Mouse (Mus musculus) T-helper 2 cell (primary cell): ENCODE data around the gene Fmo3.

Experiments used
- in situ Hi-C: fragments of 300-600 bp; cut with MboI, MseI; formaldehyde crosslinking; loops from one replicate; pipeline ENCODE4 v1.15.1; 2025; ENCODE audit warnings: high pct_unique_total_duplicates

Gene Fmo3

GRCm38 (mm10) chr1:162984428-162984827 is at the start of gene Fmo3:
Gene Fmo3, minus strand, starts transcription at chr1:162984528.
- in situ Hi-C loops = no loop called here

GRCm38 (mm10) chr1:163023075-163023474 is 38.7 kb upstream of the Fmo3 start:
- in situ Hi-C loops = no loop called here

DNA sequence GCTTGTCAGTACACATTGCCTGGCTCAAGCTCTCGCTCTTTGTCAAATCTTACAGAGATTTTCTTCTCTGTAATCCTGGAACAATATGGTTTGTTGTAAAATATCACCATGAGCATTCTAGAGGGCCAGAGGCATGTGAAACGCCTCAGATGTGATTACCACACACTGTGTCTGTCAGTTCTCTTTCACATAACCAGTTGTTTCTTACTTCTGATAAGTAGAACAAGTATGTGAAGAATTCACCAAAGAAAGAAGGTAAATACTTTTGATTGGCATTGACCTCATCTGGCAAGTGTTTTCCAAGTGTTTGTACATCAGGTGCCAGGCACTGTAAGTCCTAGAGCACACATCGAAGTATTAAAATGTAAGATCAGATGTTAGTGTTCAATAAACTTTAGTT is 24.9 kb upstream of the Fmo3 start:
- in situ Hi-C loops = no loop called here

- in situ Hi-C loops = no loop called here
Observed at GRCm38 (mm10) chr1:163003496-163003895, 19.2 kb upstream of the Fmo3 start.

- in situ Hi-C loops = no loop called here
Observed at GRCm38 (mm10) chr1:163001271-163001829, 17.0 kb upstream of the Fmo3 start.

GRCm38 (mm10) chr1:162987546-162987945 is 3.2 kb upstream of the Fmo3 start:
- in situ Hi-C loops = no loop called here

- in situ Hi-C loops = no loop called here
Observed at GRCm38 (mm10) chr1:162986777-162987176, 2.4 kb upstream of the Fmo3 start.

- in situ Hi-C loops = no loop called here
Observed at GRCm38 (mm10) chr1:162986121-162986748, 1.9 kb upstream of the Fmo3 start.

DNA sequence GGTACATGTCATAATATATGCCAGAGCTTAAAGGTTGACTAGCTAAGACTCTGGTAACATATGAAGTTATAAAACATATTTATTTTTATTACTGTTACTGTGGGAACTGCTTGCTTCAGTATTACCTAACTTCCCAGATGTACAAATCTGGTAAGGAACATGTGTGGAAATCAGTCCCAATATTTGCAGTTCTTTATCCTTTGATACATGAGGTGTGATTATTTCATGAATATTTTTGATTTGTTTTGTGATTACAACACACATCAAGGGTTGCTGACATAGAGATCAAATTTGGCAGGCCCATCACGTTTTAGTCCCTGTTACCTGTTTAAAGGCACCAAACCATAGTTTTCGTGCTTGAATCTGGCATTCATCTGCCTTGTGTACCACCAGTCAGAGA is 20.8 kb downstream of the Fmo3 start:
- in situ Hi-C loops = no loop called here

DNA sequence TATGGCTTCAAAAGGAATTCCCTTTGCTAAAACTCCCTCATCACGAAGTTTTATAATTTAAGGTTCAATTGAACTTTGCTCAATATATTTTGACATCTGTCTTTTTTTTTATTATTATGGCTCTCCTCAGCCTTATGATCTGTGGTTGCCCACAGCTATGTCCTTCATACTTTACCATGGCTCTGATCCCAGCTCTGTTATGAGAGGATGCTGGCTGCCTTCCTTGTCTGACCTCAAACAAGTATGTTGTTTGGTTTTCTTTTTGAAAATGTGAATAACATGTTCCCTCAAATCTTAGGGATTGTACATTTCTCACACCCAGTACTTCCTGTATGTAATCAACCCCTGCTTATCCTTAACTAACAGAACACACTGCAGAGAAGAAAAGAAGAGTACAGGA is 26.9 kb downstream of the Fmo3 start:
- in situ Hi-C loops = no loop called here

DNA sequence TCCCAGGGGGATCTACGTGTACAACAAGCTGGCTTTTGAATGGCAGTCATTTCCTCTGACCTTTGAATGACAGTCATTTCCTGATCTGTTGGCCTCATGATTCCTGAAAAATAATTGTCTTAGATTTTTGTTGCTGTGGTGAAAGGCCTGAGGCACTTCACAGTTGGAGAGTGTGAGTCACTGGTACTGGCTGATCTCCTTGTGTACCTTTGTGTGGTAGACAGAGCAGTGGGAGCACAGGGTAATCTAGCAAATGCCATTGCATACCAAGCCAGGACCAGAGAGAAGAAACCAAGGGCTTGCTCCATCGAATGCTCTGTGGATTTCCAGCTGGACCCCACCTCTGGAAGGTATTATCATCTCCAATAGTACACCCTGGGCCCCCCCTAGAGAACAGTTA is 31.2 kb downstream of the Fmo3 start:
- in situ Hi-C loops = no loop called here

GRCm38 (mm10) chr1:162949763-162950162 is 34.6 kb downstream of the Fmo3 start:
- in situ Hi-C loops = no loop called here

DNA sequence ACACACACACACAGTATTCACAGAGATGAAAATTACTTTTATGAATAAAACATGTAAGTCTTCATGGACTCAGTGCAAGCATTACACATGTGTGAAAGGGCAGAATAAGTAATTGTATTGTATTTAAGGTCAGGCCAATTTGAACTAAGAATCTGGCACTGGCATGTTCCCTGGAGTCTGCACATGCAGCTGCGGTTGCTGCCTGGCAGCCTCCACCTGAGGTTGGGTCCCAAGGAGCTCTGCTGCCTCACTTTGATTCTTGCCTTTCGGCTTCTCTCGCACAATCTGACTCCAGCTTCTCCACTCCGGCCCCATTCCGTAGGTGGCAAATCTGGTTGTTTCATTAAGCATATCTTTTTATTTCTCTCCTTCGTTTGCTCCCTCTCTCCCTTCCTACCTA is 36.4 kb downstream of the Fmo3 start:
- in situ Hi-C loops = no loop called here

DNA sequence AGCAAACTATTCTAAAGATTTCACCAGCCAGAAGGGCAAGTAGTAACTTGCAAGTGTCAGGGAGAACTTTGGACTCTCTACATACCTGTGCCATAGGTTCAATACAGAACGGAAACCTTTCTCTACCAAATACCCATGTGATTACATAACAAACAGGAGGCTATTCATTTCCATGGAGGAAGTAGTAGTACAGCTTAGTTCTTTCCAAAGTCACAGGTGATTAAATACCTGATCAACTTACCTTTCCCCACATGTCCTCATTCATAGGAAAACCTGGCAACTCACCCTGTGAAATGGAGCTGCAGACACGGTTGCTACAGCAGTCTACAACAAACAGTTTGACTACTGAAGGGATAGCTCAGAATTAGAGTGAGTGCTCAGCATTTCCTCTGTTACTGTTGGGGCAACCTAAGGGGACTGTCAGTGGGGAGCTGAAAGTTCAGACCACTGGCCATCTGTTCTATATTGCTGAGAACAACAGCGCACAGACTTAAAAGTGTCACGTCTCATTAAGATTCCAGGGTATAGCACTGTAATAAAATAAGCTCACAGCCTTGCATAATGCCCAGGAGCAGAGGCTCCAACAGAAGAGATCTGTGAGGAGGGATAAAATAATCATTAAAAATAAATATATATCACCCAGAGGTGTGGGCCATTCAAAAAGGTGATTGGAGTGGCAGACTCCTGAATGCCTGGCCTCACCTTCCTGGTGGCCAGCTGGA is 37.3 kb downstream of the Fmo3 start:
- in situ Hi-C loops = no loop called here

DNA sequence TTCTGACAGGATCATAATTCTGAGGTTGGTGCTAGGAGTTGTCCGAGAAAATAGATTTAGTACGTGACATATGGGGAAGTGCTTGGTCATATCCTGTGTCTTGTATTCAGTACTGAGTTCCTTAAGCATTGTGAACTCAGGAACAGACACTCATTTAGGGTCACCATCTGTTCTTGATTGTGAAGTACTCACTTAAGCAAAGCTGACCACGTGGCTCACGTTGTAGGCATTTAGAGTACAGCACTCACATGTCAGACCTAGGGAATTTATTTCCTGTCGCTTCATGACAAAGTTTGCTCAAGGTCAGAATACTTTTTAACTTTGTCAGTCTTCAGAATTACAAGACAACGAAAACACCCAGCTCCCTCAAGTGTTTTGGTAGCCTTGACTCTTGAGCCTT is 40.6 kb downstream of the Fmo3 start:
- in situ Hi-C loops = no loop called here

GRCm38 (mm10) chr1:162938696-162939351 is 45.5 kb downstream of the Fmo3 start:
- in situ Hi-C loops = no loop called here

GRCm38 (mm10) chr1:162937970-162938695 is 46.2 kb downstream of the Fmo3 start:
- in situ Hi-C loops = no loop called here

- in situ Hi-C loops = no loop called here
Observed at GRCm38 (mm10) chr1:162937415-162937814, 46.9 kb downstream of the Fmo3 start, which contains the start of gene Fmo6. Gene Fmo6, minus strand, starts transcription at chr1:162937515.

- in situ Hi-C loops = no loop called here
Observed at GRCm38 (mm10) chr1:162934374-162935012, 49.8 kb downstream of the Fmo3 start.

- in situ Hi-C loops = no loop called here
Observed at GRCm38 (mm10) chr1:162932386-162932785, 51.9 kb downstream of the Fmo3 start.

- in situ Hi-C loops = no loop called here
Observed at GRCm38 (mm10) chr1:162931880-162932279, 52.4 kb downstream of the Fmo3 start.
